Mouse (Mus musculus): ENCODE measurements around the gene 2310033P09Rik.
"Not testable (repeated sequence)": the region's sequence is repeated elsewhere in the genome, so short reads cannot be mapped to it uniquely, and the experiment has no call there.

The 2310033P09Rik gene

DNA sequence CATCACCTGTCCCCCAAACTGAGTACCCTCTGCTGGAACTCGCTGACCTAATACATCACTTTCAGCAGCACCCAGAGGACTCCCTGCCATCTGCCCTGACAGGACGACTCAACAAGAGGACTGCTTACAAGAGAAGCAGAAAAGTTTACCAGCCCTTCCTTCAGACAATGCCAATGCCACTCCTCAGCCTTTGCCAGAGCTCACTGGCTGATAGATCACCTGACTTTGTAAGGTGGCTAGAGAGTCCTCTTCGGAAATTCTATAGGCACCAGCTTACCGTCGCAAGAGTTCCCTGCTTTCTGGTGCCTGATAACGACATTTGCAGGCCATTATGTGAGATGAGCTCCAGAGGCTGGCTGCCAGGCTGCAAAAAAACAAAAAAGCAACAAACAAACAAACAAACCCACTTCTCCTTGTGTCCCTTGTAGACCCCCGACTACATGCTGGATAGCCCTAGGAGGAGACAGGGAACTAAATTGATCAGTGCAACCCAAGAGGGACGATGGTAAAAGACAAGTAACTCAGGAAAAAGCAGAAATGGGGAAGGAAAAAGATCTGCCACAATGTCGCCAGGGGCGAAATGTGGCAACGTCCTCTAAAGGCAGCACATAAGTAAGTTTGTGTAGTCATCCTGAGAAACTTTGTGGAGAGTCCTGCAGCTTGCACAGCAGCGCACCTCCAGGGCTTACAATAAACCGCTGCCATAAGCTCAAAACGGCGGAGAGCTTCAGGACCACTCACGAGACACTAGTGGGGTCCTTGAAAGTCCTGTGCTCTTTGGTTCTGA, 6.7 kb upstream of the 2310033P09Rik start:
- no peak for DNase-seq

GRCm38 (mm10) chr11:59202081-59202995, 5.8 kb upstream of the 2310033P09Rik start, which contains the start of gene Mrpl55:
Gene Mrpl55 (plus strand): TSS chr11:59202486.
- DNase-seq, result peak; percentile 95

DNA sequence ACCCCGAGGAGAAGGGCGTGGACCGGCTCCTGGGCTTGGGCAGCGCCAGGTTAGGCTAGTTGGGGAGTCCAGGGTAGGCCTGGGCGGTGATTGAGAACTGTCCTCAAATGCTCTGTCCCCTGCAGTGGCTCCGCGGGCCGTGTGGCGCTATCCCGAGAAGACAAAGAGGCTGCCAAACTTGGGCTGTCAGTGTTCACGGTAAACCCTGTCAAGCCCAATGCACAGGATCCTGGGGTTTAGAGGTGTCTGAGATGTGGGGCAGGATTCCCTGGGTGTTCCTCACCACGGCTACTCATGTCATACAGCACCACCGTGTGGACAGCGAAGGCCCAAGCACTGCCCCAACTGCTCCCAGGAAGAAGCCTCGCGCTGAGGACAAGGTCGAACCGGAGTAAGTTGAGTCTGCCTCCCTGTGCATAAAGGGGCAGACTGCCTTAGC, 901 bp downstream of the 2310033P09Rik start:
- peak; percentile 58 for DNase-seq

DNA sequence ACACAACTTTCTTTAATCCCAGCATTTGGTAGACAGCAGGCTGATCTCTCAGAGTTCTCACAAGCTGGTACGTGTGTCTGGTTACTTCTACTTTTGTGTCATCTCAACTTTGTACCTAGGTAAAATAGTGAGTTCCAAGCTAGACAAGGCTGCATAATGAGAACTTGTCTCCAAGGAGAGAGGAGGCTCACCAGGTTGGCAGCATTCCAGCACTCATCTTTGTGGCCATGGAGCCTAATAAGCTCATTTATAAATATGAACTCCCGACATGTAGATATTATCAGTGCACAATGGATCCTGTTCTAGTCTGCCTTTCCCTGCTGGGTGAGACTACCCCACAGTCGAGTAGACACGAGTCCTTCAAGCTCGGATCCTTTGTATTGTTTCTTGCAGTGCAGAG, 1.5 kb downstream of the 2310033P09Rik start:
- DNase-seq, result no peak

- DNase-seq, result no peak
These were observed 1.9 kb downstream of the 2310033P09Rik start for GRCm38 (mm10) chr11:59210020-59210419.

- not testable (repeated sequence) for DNase-seq
These were observed 3.4 kb downstream of the 2310033P09Rik start for GRCm38 (mm10) chr11:59211561-59211960.

- DNase-seq, result peak; percentile 59
These were observed 4.2 kb downstream of the 2310033P09Rik start for GRCm38 (mm10) chr11:59212320-59212719.

DNA sequence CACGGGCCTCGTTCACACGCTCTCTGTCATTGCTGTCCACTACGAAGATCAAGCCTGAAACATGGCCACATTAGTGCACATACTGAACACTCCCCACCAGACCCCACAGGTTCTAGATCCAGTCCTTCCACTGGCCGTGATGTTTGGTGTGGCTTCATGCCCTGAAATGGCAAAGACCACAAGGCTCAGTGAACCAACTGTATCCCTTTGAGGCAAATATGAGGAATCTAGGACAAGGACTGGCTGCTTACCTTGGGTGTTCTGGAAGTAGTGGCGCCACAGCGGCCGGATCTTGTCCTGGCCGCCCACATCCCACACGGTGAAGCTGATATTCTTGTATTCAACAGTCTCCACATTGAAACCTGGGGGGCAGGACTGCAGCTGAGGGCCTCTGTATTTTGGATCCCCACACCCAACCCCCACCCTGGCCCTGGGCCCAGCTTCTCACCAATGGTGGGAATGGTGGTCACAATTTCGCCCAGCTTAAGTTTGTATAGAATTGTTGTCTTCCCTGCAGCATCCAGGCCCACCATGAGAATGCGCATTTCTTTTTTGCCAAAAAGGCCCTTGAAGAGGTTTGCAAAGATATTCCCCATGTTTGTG, 4.9 kb downstream of the 2310033P09Rik start:
- no peak for DNase-seq

DNA sequence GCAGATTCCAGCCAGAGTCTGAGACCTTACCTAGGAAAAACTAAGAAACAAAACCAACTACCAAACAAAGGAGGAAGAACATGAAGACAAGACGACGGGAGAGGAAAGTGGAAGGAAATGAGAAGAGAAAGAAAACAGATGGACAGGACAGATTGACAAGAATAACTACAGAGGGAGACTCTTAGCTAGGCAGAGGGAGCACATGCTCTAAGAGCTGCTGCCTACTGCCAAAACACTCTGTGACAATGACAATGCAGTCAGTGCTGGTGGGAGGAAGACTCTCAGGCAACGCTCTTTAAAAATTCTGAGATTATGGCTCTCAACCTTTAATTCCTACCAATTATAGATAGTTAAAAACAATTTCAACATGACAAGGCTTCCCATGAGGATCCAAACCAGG, 8.8 kb downstream of the 2310033P09Rik start:
- no peak for DNase-seq

DNA sequence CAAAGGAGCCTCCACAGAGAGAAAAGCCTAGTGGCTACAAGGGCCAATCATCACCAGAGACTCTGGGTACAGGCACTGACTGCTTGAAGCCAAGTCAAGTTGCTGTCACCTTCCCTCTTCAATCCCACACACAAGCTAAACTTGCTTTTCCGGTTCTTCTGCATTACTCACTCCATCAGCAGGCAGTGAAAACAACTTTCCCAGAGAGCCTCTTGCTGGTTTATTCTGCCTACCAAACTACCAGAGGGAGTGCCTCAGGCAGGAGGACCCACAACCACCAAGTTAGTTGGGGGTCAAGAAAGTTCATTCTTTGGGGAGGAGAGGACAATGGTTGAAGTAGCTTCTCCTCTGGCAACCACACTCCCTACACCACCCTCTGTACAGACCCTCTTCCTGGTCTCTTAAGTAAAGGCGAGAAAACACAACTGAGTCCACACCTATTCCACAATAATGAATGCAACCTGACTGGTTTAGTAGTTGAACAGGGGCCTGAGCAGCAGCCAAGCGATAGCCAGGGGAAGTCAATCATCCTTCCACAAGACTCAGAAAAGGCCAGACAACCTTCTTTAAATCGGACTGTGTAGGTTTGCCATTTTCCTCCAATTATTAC, 10.4 kb downstream of the 2310033P09Rik start:
- DNase-seq, result no peak

DNA sequence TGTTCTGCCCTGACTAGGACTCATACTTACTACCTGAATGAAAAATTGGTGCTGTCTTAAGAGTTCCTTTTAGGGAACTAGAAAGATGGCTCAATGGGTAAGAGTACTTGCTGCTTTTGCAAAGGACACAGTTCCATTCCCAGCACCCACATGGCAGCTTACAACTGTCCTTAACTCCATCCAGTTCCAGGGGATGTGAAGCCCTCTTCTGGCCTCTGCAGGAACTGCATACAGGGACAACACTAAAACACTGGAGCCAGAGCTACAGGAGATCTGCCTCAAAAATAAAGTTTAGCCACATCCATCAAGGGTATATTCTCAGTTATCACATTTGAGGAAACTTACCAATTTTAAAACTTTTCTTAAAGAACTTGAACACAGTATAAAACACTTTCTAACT, 10.9 kb downstream of the 2310033P09Rik start:
- peak; percentile 50 for DNase-seq

GRCm38 (mm10) chr11:59221604-59222003, 13.5 kb downstream of the 2310033P09Rik start:
- no peak for DNase-seq

- no peak for DNase-seq
These were observed 14.2 kb downstream of the 2310033P09Rik start for GRCm38 (mm10) chr11:59222306-59222705.

- DNase-seq, result no peak
These were observed 15.9 kb downstream of the 2310033P09Rik start for GRCm38 (mm10) chr11:59224025-59224424.

GRCm38 (mm10) chr11:59224470-59224869, 16.3 kb downstream of the 2310033P09Rik start:
- no peak for DNase-seq

DNA sequence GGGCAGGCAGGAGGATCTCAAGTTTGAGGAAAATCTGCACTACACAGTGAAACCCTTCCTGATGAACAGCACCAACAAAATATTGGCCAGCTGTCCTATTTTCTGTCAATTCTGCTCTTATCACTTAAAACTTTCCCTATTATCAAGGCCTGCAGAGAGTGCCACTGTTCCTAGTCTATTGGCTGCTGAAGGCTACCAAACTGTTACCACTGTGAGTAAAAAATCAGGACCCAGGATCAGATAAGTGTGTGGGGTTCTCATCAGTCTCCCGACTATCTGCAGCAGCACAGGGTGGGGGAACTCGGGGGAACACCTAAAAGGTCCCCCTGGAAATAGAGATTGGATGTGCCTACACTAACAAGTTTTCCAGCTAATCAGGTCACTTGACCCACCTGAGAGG, 17.0 kb downstream of the 2310033P09Rik start:
- DNase-seq, result no peak

DNA sequence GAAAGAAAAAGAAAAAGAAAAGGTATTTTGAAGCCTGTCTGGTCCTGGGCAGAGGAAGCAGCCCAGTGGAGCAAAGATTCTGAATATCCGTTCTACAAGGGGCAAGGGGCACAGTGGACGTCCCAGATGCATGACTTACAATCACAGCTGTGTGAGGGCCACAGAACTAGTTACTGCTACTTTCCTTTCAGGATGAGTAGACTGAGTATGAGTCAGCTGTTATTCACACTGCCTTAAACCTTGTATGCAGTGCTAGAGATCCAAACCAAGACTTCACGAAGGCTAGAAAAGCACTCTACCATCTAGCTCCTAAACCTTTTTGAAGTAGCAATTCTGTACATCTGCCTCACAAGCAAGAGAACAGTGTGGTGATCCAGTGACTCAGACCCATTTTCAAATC, 18.1 kb downstream of the 2310033P09Rik start:
- no peak for DNase-seq

GRCm38 (mm10) chr11:59226787-59227603, 18.9 kb downstream of the 2310033P09Rik start:
- no peak for DNase-seq

GRCm38 (mm10) chr11:59227604-59228121, 19.5 kb downstream of the 2310033P09Rik start:
- no peak for DNase-seq

- peak; percentile 98 for DNase-seq
These were observed 20.2 kb downstream of the 2310033P09Rik start, which contains the start of gene Arf1 for GRCm38 (mm10) chr11:59228122-59228953. Gene Arf1 (minus strand): TSS chr11:59228270.
